Mouse (Mus musculus): Measurements from ENCODE around the gene Cdhr2.

Cdhr2 gene

DNA sequence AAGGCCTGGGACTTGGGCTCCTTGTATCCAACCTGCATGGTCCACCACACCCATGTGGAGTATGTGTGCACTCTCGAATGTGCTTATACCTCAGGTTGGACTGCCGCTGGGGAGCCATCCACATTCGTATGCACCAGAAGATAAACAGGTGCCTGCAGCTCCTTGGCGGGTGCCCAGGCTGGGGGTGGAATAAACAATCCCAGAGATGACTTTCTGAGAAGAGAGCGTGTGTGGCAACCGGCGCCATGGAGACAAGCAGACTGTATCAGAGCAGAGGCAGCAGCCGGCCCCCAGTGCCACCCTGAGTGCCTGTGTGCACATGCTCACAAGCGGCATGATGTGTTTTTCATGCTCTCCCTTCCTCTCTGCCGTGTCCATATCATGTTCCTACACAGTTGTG is 51.4 kb downstream of the Cdhr2 start:
- no peak for DNase-seq (ENCODE audit: low spot score)

- no peak for DNase-seq (ENCODE audit: low spot score)
These were observed 52.5 kb downstream of the Cdhr2 start for GRCm38 (mm10) chr13:54753733-54754132.

GRCm38 (mm10) chr13:54754169-54755080 is 53.2 kb downstream of the Cdhr2 start:
- no peak for DNase-seq (ENCODE audit: low spot score)

GRCm38 (mm10) chr13:54755201-54755830 is 54.1 kb downstream of the Cdhr2 start:
- DNase-seq (ENCODE audit: low spot score): no peak

DNA sequence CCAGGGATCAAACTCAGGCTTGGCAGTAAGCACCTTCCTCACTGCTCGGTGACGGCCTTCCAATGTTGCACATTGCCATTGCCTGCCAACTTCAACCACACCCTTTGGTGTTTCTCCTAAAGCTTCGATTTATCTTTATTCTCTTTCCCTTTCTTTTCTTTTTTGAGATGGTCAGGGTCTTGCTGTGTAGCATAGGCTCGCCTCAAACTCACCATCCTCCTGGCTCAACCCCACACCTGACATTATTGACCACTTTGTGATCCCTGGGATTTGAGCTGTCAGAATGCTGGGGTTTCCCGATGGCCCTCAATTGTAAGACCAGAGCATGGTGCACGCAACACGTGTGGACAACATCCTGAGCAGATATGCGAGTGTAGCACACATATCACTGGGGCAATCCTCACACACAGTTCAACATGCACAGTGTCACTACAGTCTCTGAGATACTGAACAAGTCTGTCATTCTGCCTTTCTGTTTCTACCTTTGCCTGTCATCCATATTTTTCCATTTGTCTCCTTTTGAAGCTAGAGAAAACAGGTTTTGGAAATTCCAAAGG is 55.0 kb downstream of the Cdhr2 start:
- DNase-seq (ENCODE audit: low spot score): no peak

DNA sequence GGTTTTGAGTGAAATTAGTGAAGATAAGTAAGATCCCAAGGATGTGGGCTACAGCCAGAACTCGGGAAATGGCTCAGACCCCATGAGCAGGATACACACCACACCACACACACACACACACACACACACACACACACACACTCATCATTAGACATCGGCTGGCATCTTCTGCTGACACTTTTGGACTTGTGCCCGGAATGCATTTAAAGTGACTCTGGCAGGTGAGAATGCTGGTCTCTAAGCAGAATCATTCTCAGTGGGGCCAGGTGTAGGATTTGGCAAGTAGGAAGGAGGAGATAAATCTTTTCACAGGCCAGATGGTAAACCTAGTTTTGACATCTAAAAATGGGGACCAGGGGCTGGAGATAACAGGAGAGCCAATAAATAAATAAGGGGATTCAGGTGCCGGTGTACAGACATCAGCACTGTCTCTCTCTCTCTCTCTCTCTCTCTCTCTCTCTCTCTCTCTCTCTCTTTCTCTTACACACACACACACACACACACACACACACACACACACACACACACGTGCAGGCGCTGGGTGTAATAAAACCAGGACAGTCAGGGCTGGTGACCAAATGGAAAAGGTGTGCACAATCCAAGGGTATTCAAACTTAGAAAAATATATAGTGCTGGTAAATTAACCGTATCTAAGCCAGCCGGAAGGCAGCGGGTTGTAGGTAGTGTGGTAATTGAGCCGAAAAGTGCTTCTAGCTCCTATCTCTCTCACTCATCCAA is 56.0 kb downstream of the Cdhr2 start:
- DNase-seq (ENCODE audit: low spot score): no peak

DNA sequence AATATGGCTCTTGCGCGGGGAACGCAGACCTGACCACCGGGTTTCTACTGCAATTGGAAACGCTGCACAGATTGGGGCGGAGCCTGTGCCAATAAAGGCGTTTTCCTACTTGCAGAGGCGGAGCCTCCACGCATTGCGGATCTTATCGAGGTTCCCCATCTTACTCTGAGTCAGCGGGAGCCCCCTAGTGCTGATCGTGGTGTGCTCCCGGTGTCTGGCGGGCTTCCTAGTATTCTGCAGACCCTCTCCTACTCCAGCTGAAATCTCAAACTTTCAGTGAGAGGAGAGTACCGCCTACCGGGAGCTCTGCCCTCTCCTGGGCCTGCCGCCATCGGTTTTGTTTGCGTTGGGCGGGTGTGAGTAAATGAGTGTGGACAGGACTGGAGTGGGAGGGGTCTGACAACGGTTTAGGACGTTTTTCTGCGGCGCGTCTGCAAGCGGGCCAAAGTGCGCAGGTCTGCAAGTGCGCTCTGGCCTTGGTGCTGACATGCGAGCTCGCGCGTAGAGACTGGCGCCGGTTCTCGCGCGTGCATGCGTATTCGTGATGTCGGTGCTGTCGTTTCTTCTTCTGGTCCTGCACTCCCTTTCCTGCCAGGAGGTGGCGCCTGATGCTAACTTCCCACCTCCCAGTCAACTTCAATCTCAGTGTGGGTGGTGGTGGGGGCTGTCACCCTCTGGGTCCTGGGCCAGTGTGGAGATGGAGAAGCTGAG is 56.9 kb downstream of the Cdhr2 start:
- DNase-seq (ENCODE audit: low spot score): peak; percentile 95

DNA sequence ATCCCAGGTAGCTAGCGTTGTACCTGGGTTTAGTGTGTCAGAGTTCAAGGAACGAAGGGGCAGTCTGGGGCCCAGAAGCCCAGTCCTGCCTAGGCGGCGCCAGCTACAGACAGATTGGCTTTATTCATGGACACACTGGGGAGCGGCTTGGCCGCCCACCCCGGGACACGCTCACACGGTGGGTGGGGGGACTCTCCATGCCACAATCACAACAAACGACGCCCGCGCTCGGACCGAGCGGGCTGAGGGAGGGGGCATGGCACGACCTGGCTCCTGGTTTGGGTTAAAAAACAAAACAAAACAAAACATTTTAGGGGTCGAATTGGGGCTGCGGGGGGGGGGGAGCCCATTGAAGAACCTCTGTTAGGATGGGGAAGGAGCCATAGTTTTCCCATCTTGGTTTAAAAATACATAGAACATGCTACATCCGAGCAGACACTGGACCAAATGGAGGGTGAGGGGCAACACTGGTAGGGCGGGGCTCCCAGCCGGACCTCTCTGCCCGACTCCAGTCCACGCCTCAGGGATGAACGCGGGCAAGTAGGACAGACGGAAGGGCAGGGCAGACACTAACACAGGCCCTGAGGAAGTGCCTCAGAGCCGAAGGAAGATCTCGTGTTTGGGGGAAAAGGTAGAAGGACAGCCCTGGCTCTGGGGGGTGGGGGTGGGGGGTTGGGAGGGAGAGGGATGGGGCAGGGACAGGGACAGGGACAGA is 57.7 kb downstream of the Cdhr2 start:
- no peak for DNase-seq (ENCODE audit: low spot score)

- no peak for DNase-seq (ENCODE audit: low spot score)
These were observed 58.2 kb downstream of the Cdhr2 start for GRCm38 (mm10) chr13:54759496-54759895.

DNA sequence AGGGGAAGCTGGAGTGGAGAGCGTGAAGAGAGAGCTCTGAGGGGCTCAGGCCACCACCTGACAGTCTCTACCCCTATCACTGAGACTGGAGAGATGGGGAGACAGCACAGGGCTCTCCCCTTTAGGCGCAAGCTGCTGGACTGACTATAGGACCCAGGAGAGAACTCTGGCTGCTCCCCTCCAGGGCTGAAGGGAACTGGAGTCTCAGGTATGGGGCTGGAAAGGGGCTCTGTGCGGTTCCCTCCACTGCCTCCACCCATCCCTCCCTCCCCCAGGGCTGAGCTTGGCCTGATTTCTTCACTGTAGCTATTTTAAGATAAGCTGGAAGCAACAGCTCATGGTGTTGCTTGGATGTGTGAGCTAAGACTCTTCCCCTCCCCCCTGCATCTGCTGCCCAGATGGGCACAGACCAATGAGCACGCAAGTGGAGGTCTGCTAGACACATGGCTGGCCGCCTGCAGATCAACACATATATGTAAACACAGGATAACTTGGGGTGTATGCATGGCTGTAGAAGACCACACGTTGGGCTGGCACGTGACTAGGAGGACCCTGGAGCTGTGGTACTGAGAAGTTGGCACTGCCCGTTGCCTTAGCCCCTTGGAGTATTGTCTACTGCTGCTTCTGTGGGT is 59.0 kb downstream of the Cdhr2 start:
- no peak for DNase-seq (ENCODE audit: low spot score)

DNA sequence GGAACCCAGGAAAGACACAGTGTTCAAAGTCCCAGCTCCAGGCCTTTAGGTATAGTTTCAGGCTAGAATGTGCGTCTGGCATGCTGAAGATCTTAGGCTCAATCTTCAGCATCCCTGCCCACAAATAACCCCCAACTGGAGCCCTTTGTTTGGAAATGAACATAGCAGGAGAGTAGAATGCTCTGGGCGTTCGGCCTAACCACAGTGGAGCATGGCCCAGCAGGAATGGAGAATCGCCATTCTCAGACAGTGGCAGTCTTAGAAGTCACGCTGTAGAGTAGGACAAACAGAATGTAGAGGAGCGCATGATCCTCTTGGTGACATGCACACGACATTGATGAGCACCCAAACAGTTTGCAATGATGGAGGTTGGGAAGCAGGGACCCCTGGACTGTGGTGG is 59.6 kb downstream of the Cdhr2 start:
- no peak for DNase-seq (ENCODE audit: low spot score)

DNA sequence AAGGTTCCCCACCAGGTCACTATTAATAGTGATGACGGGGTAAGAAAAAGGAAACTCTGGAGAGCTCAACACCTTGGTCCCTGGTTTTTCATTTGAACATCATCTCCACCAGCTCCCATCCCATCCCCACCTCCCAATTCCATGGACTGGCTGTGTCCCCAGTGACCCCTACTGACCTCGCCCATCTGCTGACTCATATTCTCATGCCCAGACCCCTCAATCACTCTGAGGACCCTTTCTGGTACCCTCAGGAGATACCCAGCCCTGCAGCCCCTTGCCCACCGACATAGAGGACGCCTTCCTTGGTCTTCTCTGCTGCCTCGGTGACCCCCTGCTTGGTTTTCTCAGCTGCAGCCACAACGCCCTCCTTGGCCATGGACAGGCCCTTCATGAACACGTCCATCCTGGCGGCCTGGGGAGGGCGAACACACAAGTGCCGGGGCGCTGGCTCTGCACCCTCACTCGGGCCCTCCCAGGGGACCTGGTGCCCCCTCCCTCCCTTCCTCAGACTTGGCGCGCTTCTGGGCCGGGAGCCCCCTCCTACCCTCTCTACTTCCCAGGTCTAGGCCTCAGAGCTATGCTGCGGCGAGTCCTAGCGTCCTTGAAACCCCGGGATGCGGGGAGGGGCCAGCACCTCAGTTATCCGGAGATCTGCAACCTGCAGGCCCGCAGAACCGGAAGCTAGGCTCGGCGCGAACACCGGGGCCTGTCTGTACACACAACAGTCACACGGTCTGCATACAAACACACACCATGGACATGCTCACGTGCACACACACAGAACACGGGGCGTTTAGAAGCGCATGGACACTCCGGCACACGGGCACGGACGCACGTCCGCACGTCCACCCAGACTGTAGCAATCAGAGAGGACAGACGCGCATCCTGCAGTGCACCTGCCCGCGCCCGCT is 64.3 kb downstream of the Cdhr2 start:
- DNase-seq (ENCODE audit: low spot score): no peak

DNA sequence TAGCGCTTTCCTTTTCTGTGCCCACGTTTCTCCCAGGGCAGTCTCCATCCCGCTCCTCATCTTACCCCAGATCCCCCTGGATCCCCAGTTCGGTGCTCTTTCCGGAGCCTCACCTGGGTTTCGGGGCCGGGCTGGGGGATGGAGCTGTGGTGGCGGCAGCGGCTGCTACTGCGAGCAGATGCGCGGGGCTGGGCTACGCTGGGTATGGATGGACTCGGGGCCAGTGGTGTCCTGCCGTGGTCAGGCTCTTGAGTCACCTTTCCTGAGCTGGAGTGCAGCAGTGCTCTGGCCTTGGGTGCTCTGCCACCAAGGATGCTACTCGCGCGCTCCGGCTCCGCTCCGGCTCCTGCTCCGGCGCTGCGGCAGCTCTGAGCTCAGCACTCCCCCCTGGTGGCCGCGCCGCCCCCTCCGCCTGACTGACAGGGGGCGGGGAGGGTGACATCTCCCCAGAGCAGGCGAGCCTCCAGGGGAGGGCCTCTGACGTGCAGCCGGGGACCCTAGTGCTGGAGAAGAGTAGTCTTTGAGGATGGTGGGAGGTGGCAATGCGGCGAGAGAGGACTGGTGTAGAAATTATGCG is 65.0 kb downstream of the Cdhr2 start, which contains the start of gene Sncb:
Gene Sncb (minus strand): TSS at position 404 of the 577 bp plus-strand sequence.
- DNase-seq (ENCODE audit: low spot score): peak; percentile 74

- no peak for DNase-seq (ENCODE audit: low spot score)
These were observed 65.8 kb downstream of the Cdhr2 start for GRCm38 (mm10) chr13:54767012-54767411.

DNA sequence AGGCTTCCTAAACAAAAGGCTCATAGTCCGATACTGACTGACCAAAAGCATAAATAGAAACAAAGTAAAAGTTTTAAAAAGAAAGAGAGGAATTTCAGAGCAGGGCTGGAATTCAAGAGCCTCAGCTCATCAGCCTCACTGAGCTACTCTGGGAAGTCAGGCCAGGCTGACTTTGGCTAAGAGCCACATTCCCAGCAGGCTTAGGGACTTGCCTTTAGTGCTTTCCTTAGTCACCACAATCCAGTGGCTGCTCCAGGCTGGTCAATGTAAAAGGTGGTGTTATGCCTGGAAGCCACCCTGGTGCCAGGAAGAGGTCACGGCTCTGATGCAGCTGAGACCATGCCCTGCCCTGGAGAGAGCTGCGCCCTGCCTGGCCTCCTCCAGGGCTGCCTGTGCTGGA is 79.3 kb downstream of the Cdhr2 start:
- no peak for DNase-seq (ENCODE audit: low spot score)

DNA sequence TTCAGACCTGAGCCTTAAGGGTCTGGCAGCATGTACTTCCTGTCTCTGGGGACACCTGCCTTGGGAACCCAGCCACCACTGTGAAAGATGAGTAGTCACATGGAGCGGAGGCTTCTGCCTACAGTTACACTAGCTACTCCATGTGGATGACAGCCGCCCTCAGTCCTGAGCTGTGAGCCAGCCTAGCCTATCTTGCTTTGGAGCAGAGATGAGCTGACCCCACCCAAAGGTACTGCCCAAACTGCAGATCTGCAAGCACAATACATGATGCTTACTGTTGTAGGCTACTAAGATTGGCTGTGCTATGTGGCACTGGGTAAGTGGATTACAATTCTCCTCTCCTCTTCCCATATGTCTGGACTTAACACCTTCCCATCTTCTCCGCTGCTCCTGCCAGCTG is 79.8 kb downstream of the Cdhr2 start:
- no peak for DNase-seq (ENCODE audit: low spot score)

GRCm38 (mm10) chr13:54783235-54783634 is 82.0 kb downstream of the Cdhr2 start:
- DNase-seq (ENCODE audit: low spot score): no peak

DNA sequence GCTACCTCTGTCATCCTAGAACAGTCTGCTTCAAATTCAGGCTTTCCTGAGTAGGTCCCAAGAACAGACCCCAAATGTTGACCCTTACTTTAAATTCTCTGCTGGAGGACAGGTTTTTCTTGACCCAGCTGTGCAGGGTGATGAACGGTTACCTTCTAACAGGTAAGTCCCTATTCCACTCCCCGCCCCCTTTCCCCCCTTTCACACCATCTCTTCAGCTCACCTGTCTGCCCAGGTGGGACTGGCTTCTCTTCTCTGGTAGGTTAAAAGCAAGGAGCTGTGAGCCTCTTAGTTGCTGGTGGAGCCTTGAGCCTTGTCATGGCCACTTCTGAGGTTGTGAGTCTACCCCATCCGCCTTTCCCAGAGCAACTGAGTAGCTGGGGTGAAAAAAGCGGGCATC is 82.4 kb downstream of the Cdhr2 start, which contains the start of gene Eif4e1b:
Gene Eif4e1b (plus strand): TSS at position 301 of the 400 bp plus-strand sequence.
- no peak for DNase-seq (ENCODE audit: low spot score)
